Mouse (Mus musculus): Measurements from ENCODE around the gene Rnf2. TPM values are rescaled to one million over a fixed set of nuclear protein-coding genes. Genes with fewer than 3 reads are reported as not detected.

Gene Rnf2
- total RNA-seq (2021): 10 to 100 TPM; 46.3 to 67.1 TPM
- long read RNA-seq, experiment 1, transcript Rnf2-201 (7 exons, 3,160 nt): major isoform, 27 of 32 reads
- long read RNA-seq, experiment 1, partial matches to known transcripts: 1 of 32 reads
- long read RNA-seq, experiment 1, other reads (novel, unspliced or antisense): 1 of 32 reads
- long read RNA-seq, experiment 2, transcript Rnf2-201 (7 exons, 3,160 nt): major isoform, 59 of 73 reads
- long read RNA-seq, experiment 2, partial matches to known transcripts: 11 of 73 reads
- long read RNA-seq, experiment 2, other reads (novel, unspliced or antisense): 3 of 73 reads

DNA sequence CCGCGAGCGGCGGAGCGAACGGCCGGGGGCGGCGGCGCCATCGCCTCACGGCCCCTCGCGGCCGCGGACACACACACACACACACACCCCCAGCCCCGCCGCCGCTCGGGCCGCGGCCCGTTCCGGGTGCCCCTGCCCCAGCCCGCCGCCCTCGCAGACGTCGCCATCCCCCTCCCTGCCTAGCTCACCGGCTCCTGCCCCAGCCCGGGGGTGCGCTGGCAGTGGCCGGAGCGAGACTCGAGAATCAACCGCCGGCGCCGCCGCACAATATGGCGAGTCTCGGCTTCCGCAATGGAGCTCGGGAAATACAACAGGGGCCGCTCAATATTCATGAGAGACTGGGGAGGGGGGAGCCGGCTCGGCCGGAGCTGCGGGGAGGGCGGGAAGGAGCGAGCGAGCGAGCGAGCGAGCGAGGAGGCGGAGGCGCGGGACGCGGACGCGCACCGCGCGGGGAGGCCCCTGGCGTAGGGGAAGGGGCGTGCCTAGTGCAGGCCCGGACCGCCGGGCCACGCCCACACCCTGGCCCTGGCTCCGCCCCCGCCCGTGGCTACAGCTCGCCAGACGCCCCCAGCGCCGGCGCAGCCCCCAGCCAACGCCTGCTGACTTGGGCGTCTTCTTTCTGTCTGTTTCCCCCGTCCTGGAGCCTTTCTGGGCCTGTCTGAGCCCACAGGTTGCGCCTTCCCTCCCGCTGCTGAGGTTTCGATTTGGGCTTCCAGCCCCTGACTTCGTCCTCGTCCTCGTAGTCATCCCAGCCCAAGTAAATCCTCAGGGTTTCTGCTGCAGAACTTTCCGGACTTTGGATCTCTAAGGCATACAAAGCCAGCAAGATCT, at the start of gene Rnf2:
Gene Rnf2, minus strand, starts transcription at position 425 of the 831 bp plus-strand sequence.
- peak; percentile 92 to 93 for DNase-seq (ENCODE audit: low spot score in 2 of 2)

DNA sequence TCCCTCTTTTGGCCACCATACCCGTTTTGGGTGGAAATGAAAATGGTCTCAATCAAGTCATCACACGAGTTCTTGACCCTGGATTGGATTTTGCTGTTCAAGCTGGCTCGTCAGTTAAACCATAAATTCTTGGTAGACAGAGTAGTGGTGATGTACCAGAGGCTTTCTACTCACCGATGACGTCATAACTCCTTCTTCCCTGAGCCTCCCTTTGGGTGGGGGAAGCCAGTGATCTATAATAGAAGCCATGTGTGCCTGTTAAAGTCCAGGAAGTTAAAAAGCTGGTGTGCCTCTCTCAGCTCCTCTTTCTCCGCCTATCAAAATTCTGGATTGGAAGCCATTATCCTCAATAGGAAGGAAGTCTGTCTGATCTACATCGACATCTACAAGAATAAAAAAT, 49.0 kb upstream of the Rnf2 start:
- DNase-seq (ENCODE audit: low spot score in 2 of 2): no peak

DNA sequence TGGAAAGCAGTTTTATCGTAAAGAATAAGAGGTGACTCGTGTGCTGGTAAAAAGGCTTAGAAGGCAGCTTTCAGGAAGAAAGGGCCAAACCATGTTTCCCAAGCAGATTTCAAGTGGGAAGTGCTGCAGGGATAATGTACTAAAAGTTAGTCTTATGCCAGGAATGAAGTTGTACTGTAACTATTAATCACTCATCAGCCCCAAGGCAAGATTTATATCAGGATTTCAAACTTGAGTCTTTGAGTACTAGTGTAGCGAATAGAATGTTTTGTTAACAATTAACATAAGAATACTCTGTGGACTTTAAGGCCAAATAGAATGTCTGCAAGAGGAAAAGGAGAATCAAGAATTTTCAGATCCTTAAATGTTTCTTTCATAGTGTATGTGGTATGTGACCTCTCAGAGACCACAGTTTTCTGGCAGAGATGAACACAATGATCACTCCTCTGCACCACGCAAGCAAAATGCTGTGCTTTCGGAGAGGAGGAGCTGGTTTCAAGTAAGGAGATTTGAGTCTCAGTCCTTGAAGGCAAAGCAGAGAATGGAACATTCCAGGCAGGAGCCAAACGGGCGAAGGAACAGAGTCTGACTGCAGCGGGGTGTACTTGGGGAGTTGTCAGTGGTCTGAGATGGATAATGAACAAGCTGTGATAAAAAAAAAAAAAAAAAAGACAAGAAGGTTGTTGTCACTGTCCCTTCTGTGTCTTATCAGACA, 48.3 kb upstream of the Rnf2 start:
- no peak for DNase-seq (ENCODE audit: low spot score in 2 of 2)

DNA sequence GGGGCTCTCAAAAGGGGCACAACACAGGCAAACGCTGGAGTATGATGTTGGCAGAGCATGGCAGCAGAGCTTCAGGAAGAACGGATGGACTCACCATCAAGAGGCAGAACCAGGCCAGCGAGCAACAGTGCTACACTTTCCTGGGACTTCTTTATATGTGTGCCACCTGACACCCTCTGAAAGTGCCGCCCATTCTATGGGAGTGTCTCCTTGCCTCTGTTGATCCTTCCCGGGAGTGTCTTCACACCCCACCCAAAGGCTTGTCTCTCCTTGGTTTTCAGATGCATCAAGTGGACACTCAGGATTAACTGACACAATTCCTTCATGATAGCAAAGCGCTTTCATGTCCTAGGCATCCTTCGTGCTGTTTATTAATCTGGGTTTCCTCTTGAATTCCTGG, 44.8 kb upstream of the Rnf2 start:
- DNase-seq (ENCODE audit: low spot score in 2 of 2): no peak

DNA sequence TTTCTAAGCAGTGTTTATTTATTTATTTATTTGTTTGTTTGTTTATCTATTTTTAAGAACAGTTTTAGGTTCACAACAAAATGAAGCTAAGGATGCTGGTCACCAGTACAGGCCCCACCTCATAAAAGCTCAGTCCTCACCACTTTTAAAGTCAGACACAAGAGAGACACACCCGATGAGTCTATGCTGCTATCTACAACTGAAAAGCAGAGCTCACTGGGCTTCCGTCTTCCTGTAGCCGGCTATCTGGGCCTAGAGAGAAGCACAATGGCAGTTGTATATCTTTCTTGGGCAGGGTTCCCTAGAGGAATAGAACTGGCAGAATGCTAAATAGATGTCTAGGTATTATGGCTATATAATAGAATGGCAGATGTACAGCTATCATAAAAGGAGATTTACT, 43.8 kb upstream of the Rnf2 start:
- no peak for DNase-seq (ENCODE audit: low spot score in 2 of 2)

DNA sequence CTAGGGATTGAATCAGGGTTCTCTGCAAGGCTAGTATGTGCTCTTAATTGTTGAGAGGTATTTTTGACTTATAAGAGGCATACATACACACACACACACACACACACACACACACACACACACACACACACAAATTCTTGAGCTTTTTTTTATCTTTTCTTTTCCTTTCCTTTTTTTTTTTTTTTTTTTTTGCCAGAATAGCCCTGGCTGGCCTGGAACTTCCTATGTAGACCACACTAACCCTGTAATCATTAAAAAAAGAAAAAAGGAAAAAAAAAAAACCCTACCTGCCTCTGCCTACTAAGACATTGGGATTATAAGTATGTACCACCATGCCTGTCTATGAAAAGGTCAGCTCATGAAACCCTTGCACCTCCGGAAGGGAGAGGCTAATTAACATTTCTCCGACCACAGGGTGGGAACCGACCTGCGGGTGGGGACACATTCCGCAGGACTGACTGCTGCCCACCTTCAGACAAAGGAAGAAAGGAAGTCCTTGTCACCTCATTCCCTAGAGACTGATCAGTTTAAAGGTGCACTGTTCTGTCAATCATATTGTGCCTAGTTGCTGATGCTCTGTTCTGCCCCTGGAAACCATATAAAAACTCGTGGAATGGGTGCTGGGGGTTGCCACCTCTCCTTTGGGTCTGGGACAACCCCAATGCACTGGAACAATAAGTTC, 43.2 kb upstream of the Rnf2 start:
- no peak for DNase-seq (ENCODE audit: low spot score in 2 of 2)

DNA sequence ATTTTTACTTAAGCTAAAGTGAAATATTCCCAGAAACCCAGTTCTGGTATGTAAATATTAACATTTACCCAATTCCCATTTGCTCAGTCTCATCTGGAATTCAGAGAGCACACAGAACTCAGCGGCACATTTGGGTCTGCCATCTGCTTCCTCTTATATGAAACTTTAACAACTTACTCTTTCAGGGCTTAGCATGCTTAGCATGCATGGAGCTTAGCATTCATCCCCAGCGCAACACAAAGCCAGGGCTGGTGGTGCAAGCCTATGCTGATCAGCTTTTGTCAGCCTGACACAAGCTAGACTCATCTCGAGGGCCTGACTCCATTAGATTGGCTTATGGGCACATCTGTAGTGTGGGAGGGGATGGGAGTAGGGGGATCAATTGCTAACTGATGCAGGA, 25.9 kb upstream of the Rnf2 start:
- no peak for DNase-seq (ENCODE audit: low spot score in 2 of 2)

DNA sequence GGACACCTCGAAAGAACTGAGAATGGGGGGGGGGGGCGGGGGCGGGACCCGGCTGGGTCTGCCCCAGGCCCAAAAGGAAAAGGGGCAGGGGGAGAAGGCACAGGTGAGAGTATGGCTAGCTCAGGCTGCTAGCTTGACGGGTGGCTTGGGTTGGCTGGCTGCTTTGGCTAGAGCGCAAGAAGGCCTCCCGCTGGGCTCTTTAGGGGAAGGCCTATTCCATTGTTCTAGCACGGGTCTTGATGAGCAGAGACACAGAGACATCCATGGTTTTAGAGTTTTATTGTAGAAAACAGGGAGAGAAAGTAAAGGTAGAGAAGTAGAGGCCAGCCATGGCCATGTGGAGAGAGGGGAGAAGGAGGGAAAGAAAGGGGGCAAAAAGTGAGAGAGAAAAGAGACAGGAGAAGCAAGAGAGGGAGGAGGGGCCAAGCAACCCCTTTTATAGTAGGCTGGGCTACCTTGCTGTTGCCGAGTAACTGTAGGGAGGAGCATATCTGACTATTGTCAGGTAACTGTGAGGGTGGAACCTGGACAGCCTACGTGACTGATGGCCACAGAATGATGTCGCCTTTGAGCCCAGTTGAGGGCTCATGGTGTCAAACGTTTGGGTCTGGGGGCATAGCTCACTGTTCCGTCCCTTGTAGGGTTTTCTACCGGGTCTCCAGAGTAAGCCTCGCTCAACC, 17.0 kb upstream of the Rnf2 start:
- no peak for DNase-seq (ENCODE audit: low spot score in 2 of 2)

DNA sequence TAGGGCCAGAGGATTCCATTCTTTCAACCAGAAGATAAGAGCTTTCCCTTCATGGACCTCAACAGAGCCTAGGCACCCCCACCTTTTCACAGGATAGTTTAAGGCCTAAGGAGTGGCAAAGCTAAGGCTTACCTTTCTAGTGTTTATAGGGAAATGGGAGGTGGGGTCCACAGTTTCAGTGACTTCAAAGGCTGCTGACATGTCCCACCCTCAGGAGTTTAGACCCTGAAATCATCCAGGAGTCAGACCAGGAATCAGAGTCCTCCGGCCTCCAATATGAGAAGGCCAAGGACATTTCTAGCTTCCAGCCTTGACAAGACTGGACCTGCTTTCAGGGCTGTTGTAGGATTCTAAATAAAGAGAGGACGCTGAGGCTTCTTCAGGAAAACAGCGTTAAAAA, 16.1 kb upstream of the Rnf2 start:
- DNase-seq (ENCODE audit: low spot score in 2 of 2): peak in 1 of 2 experiments; percentile 13

DNA sequence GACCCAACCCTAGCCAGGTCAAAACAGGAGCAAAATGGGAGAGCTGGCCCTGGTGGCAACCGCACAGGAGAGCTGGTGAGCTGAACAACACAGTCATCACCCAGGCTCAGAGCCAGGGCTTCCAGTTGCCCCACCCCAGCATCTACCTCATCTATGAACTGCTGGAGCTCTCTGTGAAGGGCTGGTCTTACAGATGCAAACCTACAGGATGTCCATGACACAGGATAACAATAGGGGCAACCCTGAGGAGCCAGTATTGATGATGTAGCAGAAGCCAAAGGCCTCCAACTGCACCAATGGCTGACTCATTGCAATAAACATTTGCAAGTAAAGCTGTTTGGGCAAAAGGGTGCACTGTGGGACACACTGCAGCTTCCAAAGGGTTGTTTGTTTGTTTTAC, 15.0 kb upstream of the Rnf2 start:
- peak in 1 of 2 experiments; percentile 27 for DNase-seq (ENCODE audit: low spot score in 2 of 2)

DNA sequence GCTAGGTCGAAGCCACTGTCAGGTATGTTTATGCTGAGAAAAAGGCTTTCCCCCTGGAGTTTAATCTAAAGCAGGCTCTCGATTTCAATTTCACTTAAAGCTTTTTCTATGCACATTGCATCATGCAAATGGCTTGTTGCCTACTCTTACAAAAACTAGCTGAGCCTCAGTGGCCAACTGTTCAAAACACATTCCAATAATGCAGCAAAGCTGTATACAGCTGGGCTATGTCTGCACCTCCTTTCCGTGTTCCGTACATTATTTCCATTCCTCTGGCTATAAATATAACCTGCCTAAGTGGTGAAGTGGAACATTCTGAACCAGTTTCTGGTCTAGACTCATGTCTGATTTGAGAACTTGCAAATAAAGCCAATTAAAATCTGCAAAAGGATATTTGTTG, 13.4 kb upstream of the Rnf2 start:
- DNase-seq (ENCODE audit: low spot score in 2 of 2): no peak

DNA sequence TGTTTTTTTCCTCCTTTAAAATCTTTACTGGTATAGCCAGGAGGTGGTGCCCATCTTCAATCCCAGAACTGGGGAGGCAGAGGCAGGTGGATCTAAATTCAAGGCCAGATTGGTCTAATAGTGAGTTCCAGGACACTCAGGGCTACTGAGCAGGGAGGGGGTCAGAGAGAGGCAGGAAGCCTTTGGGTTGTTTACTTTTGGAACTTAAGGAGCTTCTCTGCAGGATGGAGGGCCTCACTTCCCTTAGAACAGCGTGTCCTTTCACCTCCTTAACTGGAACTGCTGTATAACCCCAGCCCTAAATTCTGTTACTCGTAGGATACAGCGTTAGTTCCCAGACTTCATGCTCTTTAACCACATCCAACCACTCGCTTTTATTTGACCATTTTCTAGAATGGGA, 10.1 kb upstream of the Rnf2 start:
- DNase-seq (ENCODE audit: low spot score in 2 of 2): no peak

DNA sequence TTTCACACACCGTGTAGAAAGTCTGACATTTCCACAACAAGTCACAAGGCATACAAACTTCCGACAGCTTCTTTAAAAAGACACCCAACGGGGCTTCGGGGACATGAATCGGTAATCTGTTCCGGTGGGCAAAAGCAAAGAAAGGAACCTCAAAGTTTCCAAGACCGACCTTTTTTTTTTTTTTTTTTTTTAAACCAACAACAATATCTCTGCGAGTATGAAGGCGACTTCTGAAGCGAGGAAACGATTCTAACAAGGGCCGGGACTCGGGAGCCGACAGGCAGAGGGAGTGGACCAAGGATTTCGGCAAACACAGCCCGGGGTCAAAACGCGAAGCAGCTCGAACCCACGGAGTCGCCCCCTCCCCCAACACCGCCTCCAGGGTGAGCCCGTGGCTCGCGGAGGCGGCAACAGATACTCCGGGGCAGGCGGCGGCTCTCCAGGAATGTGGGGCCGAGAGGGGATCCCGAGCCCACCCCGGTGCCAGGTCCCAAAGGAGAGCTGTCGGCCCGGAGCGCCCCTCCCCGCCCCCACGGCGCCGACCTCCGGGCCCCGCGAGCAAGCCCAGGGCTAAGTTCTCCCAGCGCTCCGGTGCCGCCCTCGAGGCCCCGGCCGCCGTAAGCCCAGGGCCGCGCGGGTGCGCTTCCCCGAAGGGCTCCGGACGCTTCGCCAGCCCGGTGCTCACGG, 797 bp downstream of the Rnf2 start:
- DNase-seq (ENCODE audit: low spot score in 2 of 2): peak; percentile 62 to 64

DNA sequence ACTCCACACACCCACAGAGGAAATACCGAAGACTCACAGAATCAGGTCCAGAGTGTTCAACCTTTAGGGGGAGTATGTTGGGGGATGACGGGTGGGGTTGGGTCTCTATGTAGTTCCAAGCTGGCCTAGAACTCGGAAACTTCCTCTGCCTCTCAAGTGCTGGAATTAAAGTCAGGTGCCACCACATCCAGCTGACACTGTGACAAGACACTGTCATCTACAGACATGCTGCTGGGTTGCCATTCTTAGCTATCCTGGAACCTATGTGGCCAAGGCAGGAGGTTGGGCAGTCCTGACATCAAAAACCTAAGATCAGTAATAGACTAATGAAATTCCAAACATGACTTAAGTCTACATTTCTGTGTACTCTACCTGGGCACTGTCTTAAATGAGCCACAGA, 2.4 kb downstream of the Rnf2 start:
- no peak for DNase-seq (ENCODE audit: low spot score in 2 of 2)

DNA sequence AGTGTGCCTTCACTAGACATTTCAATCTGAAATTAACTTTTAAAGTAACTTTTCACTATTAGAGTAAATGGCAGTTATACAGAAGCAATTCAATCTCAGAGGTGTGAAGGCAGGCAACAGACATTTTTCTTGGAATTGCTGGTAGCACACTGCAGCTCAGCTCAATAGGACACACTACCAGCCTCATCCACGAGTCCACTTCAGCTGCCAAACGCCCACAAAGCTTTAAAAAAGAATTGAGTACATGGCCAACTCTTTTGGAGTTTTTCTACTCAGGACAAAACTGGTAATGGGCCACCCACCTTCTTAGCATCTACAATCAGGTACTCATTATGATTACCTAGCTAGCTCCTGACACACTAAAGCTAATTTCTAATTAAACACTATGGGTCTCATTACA, 2.8 kb downstream of the Rnf2 start:
- no peak for DNase-seq (ENCODE audit: low spot score in 2 of 2)

DNA sequence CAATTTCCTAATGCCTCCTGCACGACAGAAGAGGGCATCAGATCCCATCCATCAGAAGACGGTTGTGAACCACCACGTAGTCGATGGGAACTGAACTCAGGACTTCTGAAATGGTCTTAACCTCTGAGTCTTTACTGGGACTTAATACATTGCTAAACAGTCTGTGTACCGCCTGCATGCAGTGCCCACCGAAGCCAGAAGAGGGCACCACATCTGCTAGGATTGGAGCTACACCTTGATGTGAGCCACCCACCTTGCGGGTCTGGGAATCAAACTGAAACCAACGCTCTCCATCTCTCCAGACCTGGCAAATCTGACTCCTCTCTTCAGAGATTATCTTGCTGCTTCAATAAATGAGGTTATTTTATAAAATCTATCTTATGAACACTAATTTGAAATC, 3.7 kb downstream of the Rnf2 start:
- peak in 1 of 2 experiments; percentile 47 for DNase-seq (ENCODE audit: low spot score in 2 of 2)

DNA sequence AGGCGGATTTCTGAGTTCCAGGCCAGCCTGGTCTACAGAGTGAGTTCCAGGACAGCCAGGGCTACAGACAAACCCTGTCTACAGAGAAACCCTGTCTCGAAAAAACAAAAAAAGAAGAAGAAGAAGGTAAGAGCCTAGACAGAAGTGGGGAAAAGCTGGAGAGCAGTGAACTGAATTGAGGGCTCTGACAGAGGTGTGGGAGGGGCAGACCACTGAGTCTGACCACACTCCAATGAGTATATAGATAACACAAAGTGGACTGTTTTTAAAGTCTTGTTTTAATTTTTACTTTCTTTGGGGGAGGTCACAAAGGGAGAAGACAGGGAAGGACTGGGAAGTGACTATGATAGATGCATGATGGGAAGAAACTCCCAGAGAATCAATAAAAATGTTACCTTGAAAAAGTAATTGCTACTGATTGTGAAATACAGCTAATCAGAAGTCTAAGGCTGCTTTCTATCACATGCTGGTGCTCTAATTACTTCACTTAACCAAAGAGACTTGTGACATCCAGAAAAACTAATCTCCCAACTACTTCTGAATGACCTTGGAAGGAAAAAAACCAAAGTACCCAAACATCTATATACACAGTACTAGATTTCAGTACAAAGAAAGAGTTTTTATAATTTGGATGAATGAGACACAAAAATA, 5.0 kb downstream of the Rnf2 start:
- DNase-seq (ENCODE audit: low spot score in 2 of 2): no peak

DNA sequence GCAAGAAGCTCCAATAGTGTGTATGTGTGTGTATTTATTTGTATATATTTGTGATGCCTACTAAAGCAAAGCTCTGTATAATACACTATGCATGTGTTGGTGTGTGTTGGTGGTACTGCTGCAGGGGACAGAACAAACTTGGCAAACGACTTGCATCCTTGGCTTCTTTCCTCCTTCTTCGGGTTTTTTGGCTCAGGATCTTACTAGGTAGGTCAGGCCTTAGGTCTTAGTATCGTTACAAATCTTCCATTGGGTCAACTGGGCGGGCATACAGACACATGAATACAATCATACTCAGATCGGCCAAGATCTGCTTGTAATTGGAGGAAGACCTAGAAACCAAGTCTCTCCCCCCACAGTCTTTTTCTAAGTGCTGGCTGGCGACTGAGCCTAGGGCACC, 6.0 kb downstream of the Rnf2 start:
- no peak for DNase-seq (ENCODE audit: low spot score in 2 of 2)

DNA sequence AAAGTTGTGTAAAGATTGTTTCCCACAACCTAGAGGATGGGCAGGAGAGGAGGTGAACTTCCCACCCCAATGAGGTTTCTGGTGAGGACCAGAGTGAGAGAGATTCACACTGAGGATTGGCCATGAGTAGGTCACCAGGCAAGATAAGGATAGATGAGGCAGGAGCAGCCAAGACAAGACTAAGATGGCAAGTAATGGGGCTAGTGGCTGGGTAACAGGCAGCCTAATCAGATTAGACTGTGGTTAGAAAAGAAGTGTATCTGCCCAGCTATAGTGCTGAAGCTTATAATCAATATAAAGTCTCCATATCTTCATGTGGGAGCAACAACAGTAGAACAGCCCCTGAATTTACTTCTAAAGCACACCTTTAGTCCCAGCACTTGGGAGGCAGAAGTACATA, 6.9 kb downstream of the Rnf2 start:
- DNase-seq (ENCODE audit: low spot score in 2 of 2): no peak

DNA sequence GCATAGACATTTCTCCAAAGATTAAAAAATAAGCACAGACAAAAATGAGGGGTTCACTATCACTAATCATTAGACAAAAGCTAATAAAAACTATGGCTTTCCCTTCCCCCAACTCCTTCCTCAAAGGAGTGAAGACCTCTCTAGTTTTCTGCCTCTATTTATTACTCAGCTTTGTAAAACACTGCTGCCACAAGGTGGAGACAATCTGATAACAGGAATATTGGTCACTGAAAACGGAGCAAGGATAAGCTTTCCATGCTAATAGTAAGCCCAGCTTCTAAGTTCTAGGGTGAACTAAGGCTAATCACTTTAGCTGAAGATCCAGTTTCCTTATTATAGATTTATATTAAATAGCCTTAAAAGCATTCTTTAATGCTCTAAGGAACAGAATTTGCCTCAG, 8.3 kb downstream of the Rnf2 start:
- no peak for DNase-seq (ENCODE audit: low spot score in 2 of 2)

Measured in adrenal gland, adult 18-20 months (tissue).